Mouse (Mus musculus): ENCODE measurements at regions not wholly inside any gene's neighbourhood (a gene's known extent, or its start where the extent isn't known, plus 50 kb on each side); places are given as distances from the start of the nearest gene placed in this dataset.
A peak's percentile ranks its signal among the peaks of the same experiment; 100 is the strongest.

DNA sequence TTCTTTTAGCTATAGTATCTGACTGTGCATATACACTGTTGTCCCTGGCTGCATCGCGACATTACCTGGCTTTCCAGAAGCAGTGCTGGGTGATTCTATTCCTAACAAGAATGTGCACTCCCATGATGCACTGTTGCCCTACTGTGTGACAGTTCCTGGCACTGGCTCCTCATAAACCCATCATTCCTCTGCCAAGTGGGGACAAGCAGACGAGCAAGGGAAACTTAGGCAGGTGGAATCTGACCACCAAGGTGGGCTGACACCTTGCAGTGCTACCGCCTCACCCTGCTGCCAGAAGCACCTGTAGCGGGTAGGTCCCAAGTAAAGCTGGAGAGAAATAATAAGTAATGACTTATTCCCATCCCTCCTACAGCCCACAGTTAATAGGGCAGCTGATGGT is 167.5 kb upstream of the Camk1g start:
- H3K4me2 ChIP-seq (replicated peaks), result no peak overlapping the region
- H3K36me3 ChIP-seq, result no peaks in the 10 kb centered on the region
- H3K4me3 ChIP-seq (replicated peaks), result no peak overlapping the region
- H3K4me1 ChIP-seq, result peaks cover 29% of the 10 kb centered on the region
- no peak overlapping the region for H3K9ac ChIP-seq
- no peak for ATAC-seq (ENCODE audit: insufficient number of reproducible peaks, low FRiP score, low TSS enrichment, low read depth)
- H3K9me3 ChIP-seq (replicated peaks), result no peaks in the 10 kb centered on the region
- H3K27ac ChIP-seq (replicated peaks), result no peak overlapping the region
- H3K27me3 ChIP-seq, result no peaks in the 10 kb centered on the region; the same call in 1 of the 2 replicates
- WGBS, result 88% methylated on average over 5 of the region's 5 CpGs

DNA sequence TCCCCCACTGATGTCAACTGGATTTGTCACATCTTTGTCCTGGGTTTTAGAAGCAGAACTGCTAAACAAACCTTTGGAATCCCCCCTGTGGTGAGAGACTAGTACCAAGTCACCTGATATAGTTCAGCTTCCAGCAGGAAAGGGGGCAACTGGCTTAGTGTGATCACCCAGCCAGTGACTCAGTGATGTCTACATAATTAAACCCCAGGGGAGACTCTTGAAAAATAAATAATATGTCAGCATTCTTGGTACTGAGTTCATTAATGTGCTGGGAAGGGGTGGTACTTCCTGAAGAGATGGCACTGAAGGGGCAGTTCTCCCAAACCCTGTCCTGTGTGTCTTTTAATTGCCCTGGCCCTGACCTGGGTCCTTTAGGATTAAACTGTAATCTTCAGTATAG is 166.5 kb upstream of the Camk1g start:
- no peak overlapping the region for H3K4me3 ChIP-seq (replicated peaks)
- ATAC-seq (ENCODE audit: insufficient number of reproducible peaks, low FRiP score, low TSS enrichment, low read depth), result no peak
- no peak overlapping the region for H3K27ac ChIP-seq (replicated peaks)
- no peaks in the 10 kb centered on the region for H3K27me3 ChIP-seq
- no peaks in the 10 kb centered on the region for H3K9me3 ChIP-seq (replicated peaks)
- H3K4me1 ChIP-seq, result peaks cover 22% of the 10 kb centered on the region
- H3K9ac ChIP-seq, result no peak overlapping the region
- no peaks in the 10 kb centered on the region for H3K36me3 ChIP-seq
- H3K4me2 ChIP-seq (replicated peaks), result no peak overlapping the region

DNA sequence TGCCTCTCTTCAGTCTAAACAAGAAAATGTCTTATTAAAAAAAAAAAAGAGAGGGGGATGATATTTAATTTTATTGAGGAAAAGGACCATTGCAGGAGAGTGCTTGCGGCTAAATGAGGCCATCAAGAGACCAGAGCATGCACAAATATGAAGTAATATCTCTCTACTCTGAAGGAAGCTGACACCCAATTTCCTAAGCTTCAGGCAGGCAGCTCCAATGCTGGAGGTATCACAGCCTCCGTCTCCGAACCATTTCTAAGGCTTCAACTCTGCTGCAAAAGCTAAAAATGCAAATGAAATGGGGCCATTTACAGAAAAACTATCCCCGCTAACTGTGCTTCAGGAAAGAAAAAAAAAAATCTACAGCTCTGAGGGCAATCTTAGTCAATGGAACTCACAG is 164.4 kb upstream of the Camk1g start:
- no peak for ATAC-seq (ENCODE audit: insufficient number of reproducible peaks, low FRiP score, low TSS enrichment, low read depth)
- Histone ChIP-seq H3K27ac (replicated peaks) (no peak overlapping the region), H3K4me2 (replicated peaks) (no peak overlapping the region), H3K4me1 (peaks cover 11% of the 10 kb centered on the region), H3K36me3 (no peaks in the 10 kb centered on the region), H3K4me3 (replicated peaks) (no peak overlapping the region), H3K9ac (no peak overlapping the region), H3K9me3 (replicated peaks) (no peaks in the 10 kb centered on the region), H3K27me3 (no peaks in the 10 kb centered on the region)
- 72% methylated on average over 4 of the region's 4 CpGs for WGBS

DNA sequence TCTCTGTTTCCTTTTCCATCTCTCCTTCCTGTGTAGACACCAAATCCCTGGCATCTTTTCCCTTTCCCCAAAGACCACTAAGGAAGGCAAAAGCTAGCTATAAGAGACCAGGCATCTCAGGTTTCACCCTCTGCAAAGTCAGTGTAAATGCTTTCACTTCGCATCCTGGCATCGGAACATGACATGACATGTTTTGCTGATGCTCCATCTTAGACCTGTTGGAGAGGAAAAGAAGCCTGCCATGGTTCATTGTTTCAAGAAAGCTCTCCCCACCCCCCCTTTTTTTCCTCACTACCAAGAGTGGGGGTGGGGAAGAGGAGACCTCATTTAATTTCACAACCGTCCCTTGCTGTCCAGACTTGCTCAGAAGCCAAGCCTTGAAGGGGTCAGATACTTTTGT is 156.4 kb upstream of the Camk1g start:
- H3K27ac ChIP-seq (replicated peaks), result peak overlapping the region; percentile 63
- 24% methylated on average over 3 of the region's 3 CpGs for WGBS
- no peak overlapping the region for H3K9ac ChIP-seq
- H3K36me3 ChIP-seq, result no peaks in the 10 kb centered on the region
- no peak for ATAC-seq (ENCODE audit: insufficient number of reproducible peaks, low FRiP score, low TSS enrichment, low read depth)
- H3K27me3 ChIP-seq, result no peaks in the 10 kb centered on the region
- no peaks in the 10 kb centered on the region for H3K9me3 ChIP-seq (replicated peaks)
- H3K4me1 ChIP-seq, result peaks cover 11% of the 10 kb centered on the region; the same call in 1 of the 2 replicates
- no peak overlapping the region for H3K4me3 ChIP-seq (replicated peaks)
- H3K4me2 ChIP-seq (replicated peaks), result no peak overlapping the region

DNA sequence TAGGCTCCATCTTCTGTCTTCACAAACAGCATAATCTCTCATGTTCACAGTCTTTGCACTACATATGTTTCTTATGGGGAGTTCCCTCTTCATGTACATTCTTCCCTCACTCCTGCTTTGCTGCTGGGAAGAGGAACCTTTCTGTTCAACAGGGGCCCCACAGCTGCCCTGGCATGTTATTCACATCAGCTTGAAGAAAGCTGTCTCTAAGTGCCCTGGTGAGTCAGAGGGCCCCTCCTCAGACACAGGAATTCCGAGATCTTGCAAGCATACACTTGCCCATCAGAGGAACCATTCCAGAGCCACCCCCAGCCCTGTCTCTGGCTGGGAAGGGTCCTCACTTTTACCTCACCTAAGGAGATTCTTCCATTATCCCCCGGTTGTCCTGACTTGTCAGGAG is 151.9 kb upstream of the Camk1g start:
- ATAC-seq (ENCODE audit: insufficient number of reproducible peaks, low FRiP score, low TSS enrichment, low read depth), result no peak
- H3K4me1 ChIP-seq, result peaks cover 41% of the 10 kb centered on the region
- peak overlapping the region; percentile 65 for H3K27ac ChIP-seq (replicated peaks)
- H3K27me3 ChIP-seq, result no peaks in the 10 kb centered on the region
- 45% methylated on average over 2 of the region's 2 CpGs for WGBS
- H3K36me3 ChIP-seq, result no peaks in the 10 kb centered on the region
- no peak overlapping the region for H3K4me3 ChIP-seq (replicated peaks)
- no peaks in the 10 kb centered on the region for H3K9me3 ChIP-seq (replicated peaks)
- no peak overlapping the region for H3K9ac ChIP-seq
- H3K4me2 ChIP-seq (replicated peaks), result no peak overlapping the region

DNA sequence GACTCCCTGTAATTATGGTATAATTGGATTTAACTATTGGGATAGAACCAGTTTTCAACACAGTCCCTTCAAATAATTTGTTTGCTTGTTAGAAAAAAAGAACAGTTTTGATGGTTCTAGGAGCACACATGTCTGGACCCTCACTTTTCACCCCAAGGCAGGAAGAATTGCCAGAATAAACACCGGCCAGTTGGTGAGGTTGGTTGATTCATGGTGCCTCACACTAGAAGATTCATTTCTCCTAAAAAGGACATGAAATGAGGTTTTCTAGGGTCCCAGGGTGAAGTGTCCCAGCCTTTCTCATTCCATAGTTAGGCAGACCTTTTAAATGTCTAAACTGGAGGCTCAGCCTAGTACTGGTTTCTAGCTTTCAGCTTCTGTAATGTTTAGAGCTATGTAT is 148.7 kb upstream of the Camk1g start:
- no peak overlapping the region for H3K4me3 ChIP-seq (replicated peaks)
- no peak for ATAC-seq (ENCODE audit: insufficient number of reproducible peaks, low FRiP score, low TSS enrichment, low read depth)
- H3K4me2 ChIP-seq (replicated peaks), result no peak overlapping the region
- no peaks in the 10 kb centered on the region for H3K36me3 ChIP-seq
- H3K4me1 ChIP-seq, result peaks cover 65% of the 10 kb centered on the region
- no peak overlapping the region for H3K9ac ChIP-seq
- no peaks in the 10 kb centered on the region for H3K27me3 ChIP-seq
- WGBS, result 57% methylated on average over 1 of the region's 1 CpGs
- H3K27ac ChIP-seq (replicated peaks), result peak overlapping the region; percentile 88
- no peaks in the 10 kb centered on the region for H3K9me3 ChIP-seq (replicated peaks)

DNA sequence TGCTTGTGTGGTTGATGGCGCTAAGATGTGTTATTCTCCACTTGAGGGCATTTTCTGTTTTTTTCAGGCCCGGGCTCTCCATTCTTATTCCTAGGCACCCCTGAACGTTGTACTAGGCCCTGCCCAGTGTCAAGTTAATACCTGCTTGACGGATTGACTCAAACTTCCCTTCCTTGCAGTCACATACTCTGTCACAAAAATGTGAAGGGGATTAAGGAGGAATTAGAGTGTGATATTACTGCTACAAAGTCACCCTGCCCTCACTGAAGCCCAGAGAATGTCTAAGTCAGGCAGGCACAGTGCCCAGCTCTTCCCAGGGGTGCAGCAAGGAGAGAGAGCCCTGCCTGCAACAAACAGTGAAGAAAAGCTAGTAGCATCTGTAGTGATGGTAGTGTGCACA is 147.9 kb upstream of the Camk1g start:
- Histone ChIP-seq H3K4me1 (peaks cover 65% of the 10 kb centered on the region), H3K27me3 (no peaks in the 10 kb centered on the region), H3K9ac (no peak overlapping the region), H3K9me3 (replicated peaks) (no peaks in the 10 kb centered on the region), H3K4me2 (replicated peaks) (no peak overlapping the region), H3K4me3 (replicated peaks) (no peak overlapping the region), H3K36me3 (no peaks in the 10 kb centered on the region), H3K27ac (replicated peaks) (peak overlapping the region; percentile 88)
- 47% methylated on average over 4 of the region's 4 CpGs for WGBS
- no peak for ATAC-seq (ENCODE audit: insufficient number of reproducible peaks, low FRiP score, low TSS enrichment, low read depth)

DNA sequence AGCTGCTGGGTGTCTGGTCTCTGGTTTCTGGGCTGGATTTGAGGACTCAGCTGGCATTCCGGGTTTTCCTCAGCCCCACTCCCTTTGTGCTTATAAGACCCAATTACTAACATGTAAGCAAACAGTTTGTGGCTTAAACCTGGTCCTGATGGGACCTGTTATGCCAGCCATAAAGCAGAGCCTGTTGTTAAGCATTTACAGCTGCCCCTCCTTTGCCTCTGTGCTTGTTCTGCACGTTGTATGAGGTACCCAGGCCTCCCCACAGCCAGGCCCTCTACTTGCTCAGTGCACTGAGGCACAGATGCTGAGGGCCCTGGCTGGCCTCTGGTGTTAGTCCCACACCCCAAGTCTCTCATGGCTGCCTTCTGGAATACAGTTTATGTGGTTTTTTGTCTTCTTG is 147.2 kb upstream of the Camk1g start:
- H3K9ac ChIP-seq, result no peak overlapping the region
- H3K27me3 ChIP-seq, result no peaks in the 10 kb centered on the region
- H3K27ac ChIP-seq (replicated peaks), result peak overlapping the region; percentile 88
- H3K9me3 ChIP-seq (replicated peaks), result no peaks in the 10 kb centered on the region
- peaks cover 68% of the 10 kb centered on the region for H3K4me1 ChIP-seq
- 36% methylated on average over 2 of the region's 2 CpGs for WGBS
- H3K36me3 ChIP-seq, result no peaks in the 10 kb centered on the region
- ATAC-seq (ENCODE audit: insufficient number of reproducible peaks, low FRiP score, low TSS enrichment, low read depth), result peak; percentile 50; the same call in 1 of the 2 replicates
- H3K4me3 ChIP-seq (replicated peaks), result no peak overlapping the region
- H3K4me2 ChIP-seq (replicated peaks), result no peak overlapping the region

DNA sequence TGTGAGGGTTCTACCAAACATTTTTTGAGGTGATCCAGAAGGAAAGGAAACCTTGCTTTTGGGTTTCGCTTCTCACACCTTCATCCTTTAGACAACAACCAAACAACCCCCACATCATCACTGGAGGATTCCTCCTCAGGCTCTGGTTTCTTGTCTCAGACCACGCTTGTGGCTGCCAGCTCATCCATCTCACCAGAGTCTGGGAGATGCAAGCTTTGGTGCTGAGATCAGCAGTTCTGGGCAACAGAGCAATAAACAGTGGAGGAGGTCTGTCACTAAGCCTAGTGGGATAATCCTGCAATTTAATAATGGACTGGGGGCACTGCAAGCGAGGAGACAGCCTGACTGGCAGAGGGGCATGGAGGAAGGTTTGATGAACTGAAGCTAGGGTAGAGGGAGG is 146.3 kb upstream of the Camk1g start:
- Histone ChIP-seq H3K27me3 (no peaks in the 10 kb centered on the region), H3K36me3 (no peaks in the 10 kb centered on the region), H3K4me1 (peaks cover 66% of the 10 kb centered on the region), H3K9ac (no peak overlapping the region), H3K9me3 (replicated peaks) (no peaks in the 10 kb centered on the region), H3K27ac (replicated peaks) (peak overlapping the region; percentile 88), H3K4me3 (replicated peaks) (no peak overlapping the region), H3K4me2 (replicated peaks) (no peak overlapping the region)
- ATAC-seq (ENCODE audit: insufficient number of reproducible peaks, low FRiP score, low TSS enrichment, low read depth), result no peak
- 53% methylated on average over 3 of the region's 3 CpGs for WGBS

DNA sequence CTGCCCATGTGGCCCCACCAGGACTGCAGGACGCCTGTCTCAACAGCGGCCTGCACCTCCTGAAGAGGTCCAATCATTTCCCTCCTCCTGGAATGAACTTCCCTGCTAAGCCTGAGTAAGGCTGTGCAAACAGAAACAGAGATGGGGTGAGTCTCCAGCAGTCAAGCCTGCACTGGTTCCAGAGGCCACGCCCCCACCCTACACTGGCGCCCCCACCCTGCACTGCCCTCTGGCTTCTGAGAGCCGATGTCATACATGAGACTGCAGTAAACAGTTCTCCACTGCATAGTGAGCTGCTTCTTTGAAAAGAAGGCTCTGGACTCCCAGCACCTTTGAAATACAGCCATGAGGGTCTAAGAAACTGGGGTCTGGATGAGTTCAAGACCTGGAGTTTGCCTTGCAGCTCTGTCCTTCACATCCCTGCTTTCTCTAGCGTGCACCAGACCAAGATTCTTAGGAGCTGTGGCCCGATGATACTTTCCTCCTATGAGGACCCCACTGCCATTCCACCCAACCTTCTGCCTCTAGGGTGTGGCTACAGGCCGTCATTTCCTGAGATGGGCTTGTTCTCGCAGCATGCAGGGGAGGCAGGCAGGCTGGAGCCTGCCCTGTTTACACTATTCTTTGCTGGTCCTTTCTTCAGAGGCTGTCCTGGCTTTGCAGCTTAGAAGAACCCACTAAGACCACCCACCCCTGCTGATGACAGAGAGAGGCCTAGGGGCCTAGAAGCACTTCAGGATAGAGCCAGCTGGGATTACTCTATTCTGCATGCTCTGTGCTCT is 144.0 kb upstream of the Camk1g start:
- H3K27me3 ChIP-seq, result no peaks in the 10 kb centered on the region
- no peaks in the 10 kb centered on the region for H3K9me3 ChIP-seq (replicated peaks)
- no peak overlapping the region for H3K4me3 ChIP-seq (replicated peaks)
- peak overlapping the region; percentile 88 for H3K27ac ChIP-seq (replicated peaks)
- H3K4me1 ChIP-seq, result peaks cover 67% of the 10 kb centered on the region
- no peak overlapping the region for H3K4me2 ChIP-seq (replicated peaks)
- WGBS, result 37% methylated on average over 9 of the region's 9 CpGs
- peak; percentile 51 for ATAC-seq (ENCODE audit: insufficient number of reproducible peaks, low FRiP score, low TSS enrichment, low read depth)
- H3K36me3 ChIP-seq, result no peaks in the 10 kb centered on the region
- H3K9ac ChIP-seq, result no peak overlapping the region

DNA sequence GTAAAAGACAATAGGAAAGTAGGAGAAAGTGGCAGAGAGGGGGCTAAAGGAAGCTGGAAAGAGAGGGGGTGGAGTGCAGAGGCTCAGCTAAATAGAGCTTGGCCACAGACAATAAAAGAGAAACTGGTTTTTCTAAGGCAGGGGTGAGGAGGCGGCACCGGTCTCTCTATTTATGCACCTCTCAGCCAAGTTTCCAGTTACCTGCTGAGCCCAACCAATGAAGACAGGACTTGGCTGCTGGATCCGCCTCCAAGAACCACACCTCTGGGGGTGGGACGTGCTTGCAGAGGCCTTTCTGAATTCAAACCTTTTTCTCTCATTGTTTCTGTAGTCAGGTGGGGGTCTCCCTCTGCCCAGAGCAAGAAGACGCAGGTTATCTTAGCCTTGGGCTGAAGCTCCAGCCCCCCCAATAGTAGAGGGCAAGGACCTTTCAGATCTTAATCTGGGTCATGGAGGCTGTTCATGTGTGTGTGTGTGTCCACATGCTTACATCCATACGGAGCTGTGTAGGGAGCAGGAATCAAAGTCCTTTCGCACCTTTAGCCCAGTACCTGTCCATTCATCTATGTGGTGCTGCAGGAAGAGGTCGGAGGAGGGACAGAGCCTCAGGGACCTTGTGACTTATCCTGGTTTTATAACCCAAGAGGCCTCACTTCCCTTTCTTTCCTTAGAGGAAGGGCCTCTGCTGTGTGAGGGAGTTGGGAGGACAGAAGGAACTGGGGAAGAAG is 140.1 kb upstream of the Camk1g start:
- ATAC-seq (ENCODE audit: insufficient number of reproducible peaks, low FRiP score, low TSS enrichment, low read depth), result peak; percentile 58; the same call in 1 of the 2 replicates
- Histone ChIP-seq H3K27ac (replicated peaks) (peak overlapping the region; percentile 88), H3K4me3 (replicated peaks) (peak overlapping the region; percentile 40), H3K36me3 (no peaks in the 10 kb centered on the region), H3K4me1 (peaks cover 29% of the 10 kb centered on the region), H3K27me3 (no peaks in the 10 kb centered on the region), H3K9me3 (replicated peaks) (no peaks in the 10 kb centered on the region), H3K4me2 (replicated peaks) (peak overlapping the region; percentile 28), H3K9ac (no peak overlapping the region; the same call in 1 of the 2 replicates)
- 46% methylated on average over 8 of the region's 8 CpGs for WGBS
